Mouse (Mus musculus) heart, embryonic 15.5 days (tissue): ENCODE measurements around the gene Eftud2. TPM values are rescaled to one million over a fixed set of nuclear protein-coding genes. Genes with fewer than 3 reads are reported as not detected.

Source experiments
- ATAC-seq: fragments of 200-750 bp; cut with Nextera tagmentation; replicated peaks from 2 replicates; pipeline ENCODE4 v1.8.0; 2017; ENCODE audit warnings: low read depth, moderate TSS enrichment; ENCODE audit not compliant: insufficient number of reproducible peaks, insufficient read depth, low FRiP score
- H3K27ac ChIP-seq: fragments of 300-500 bp; sonication (generic); 2 replicates; pipeline ENCODE4 v1.5.1; 2015; ENCODE audit warnings: mild to moderate bottlenecking, inconsistent platforms
- H3K27me3 ChIP-seq: fragments of 300-500 bp; sonication (generic); 2 replicates; pipeline ENCODE4 v1.6.1; 2015; ENCODE audit warnings: inconsistent platforms
- H3K36me3 ChIP-seq: fragments of 300-500 bp; sonication (generic); 2 replicates; pipeline ENCODE4 v1.6.1; 2015; ENCODE audit warnings: mild to moderate bottlenecking, inconsistent platforms
- H3K4me1 ChIP-seq: fragments of 300-500 bp; sonication (generic); replicated peaks from 2 replicates; pipeline ENCODE4 v1.6.1; 2015; ENCODE audit warnings: inconsistent platforms
- H3K4me2 ChIP-seq: fragments of 300-500 bp; sonication (generic); 2 replicates; pipeline ENCODE4 v1.6.1; 2015; ENCODE audit warnings: inconsistent platforms, mild to moderate bottlenecking, moderate library complexity
- H3K4me3 ChIP-seq: fragments of 300-500 bp; sonication (generic); 2 replicates; pipeline ENCODE4 v1.5.1; 2015; ENCODE audit warnings: mild to moderate bottlenecking, inconsistent platforms
- H3K9ac ChIP-seq: fragments of 300-500 bp; sonication (generic); 2 replicates; pipeline ENCODE4 v1.6.1; 2015; ENCODE audit warnings: mild to moderate bottlenecking, inconsistent platforms
- H3K9me3 ChIP-seq: fragments of 300-500 bp; sonication (generic); replicated peaks from 2 replicates; pipeline ENCODE4 v1.6.1; 2016; ENCODE audit warnings: inconsistent platforms
- WGBS: fragments of 180-500 bp; shearing (Covaris S2); methylation state at CpG from one replicate; pipeline ENCODE4 v1.1.7; 2015; ENCODE audit warnings: mixed read lengths; 5-methylcytosine and 5-hydroxymethylcytosine counted together
- polyA plus RNA-seq: library from polyadenylated mRNA; unstranded; fragments of >200 nt; fragmentation: Nextera tagmentation; extraction: Ambion mirVana; gene quantifications from 2 replicates; pipeline ENCODE4 v1.2.1, GENCODE M21; 2015

Gene Eftud2
- polyA plus RNA-seq, 1 experiment from 2014 or later, result 90.7 TPM

GRCm38 (mm10) chr11:102874801-102875334 is 5.9 kb downstream of the Eftud2 start:
- 81% methylated on average over 7 of the region's 7 CpGs for WGBS
- H3K9me3 ChIP-seq, result no peaks in the 10 kb centered on the region
- no peak overlapping the region for H3K4me3 ChIP-seq
- peaks cover 46% of the 10 kb centered on the region for H3K36me3 ChIP-seq
- no peaks in the 10 kb centered on the region for H3K27me3 ChIP-seq
- no peak overlapping the region for H3K4me2 ChIP-seq
- ATAC-seq, result no peak
- H3K9ac ChIP-seq, result no peak overlapping the region
- no peak overlapping the region for H3K27ac ChIP-seq
- H3K4me1 ChIP-seq, result peaks cover 8% of the 10 kb centered on the region

DNA sequence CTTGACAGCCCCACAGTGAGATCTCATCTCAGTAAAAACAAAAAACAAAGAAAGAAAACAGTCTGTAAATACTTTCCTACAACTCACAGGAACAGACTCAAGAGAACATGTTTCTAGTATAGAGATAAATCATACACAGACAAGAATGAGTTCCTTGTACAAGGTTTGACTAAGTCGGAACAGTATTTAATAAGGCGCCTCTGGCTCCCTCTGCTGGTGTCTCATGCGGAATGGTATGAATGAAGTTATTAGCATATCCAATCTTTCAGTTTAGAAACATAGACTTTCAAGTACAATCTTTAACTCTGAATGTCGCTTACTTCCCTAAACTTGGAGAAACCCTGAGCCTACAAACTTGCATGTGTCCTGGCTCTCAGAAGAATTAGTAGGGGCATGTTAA is 16.5 kb downstream of the Eftud2 start:
- H3K4me2 ChIP-seq, result no peak overlapping the region
- H3K27me3 ChIP-seq, result no peaks in the 10 kb centered on the region
- no peak overlapping the region for H3K4me3 ChIP-seq
- ATAC-seq, result no peak
- 32% methylated on average over 4 of the region's 4 CpGs for WGBS
- H3K9ac ChIP-seq, result no peak overlapping the region
- no peaks in the 10 kb centered on the region for H3K9me3 ChIP-seq
- no peak overlapping the region for H3K27ac ChIP-seq
- peaks cover 67% of the 10 kb centered on the region for H3K36me3 ChIP-seq
- peaks cover 5% of the 10 kb centered on the region; the same call in 1 of the 2 replicates for H3K4me1 ChIP-seq

GRCm38 (mm10) chr11:102859933-102860332 is 20.9 kb downstream of the Eftud2 start:
- Histone ChIP-seq H3K36me3 (peaks cover 59% of the 10 kb centered on the region), H3K27me3 (no peaks in the 10 kb centered on the region), H3K27ac (no peak overlapping the region), H3K9me3 (no peaks in the 10 kb centered on the region), H3K4me1 (no peaks in the 10 kb centered on the region), H3K9ac (no peak overlapping the region), H3K4me3 (no peak overlapping the region), H3K4me2 (no peak overlapping the region)
- no peak for ATAC-seq
- 92% methylated on average over 8 of the region's 8 CpGs for WGBS

GRCm38 (mm10) chr11:102858951-102859350 is 21.8 kb downstream of the Eftud2 start:
- no peak for ATAC-seq
- H3K9me3 ChIP-seq, result no peaks in the 10 kb centered on the region
- no peak overlapping the region for H3K4me2 ChIP-seq
- no peaks in the 10 kb centered on the region for H3K27me3 ChIP-seq
- WGBS, result 94% methylated on average over 11 of the region's 11 CpGs
- no peak overlapping the region for H3K9ac ChIP-seq
- H3K4me1 ChIP-seq, result no peaks in the 10 kb centered on the region
- H3K4me3 ChIP-seq, result no peak overlapping the region
- H3K27ac ChIP-seq, result no peak overlapping the region
- peaks cover 68% of the 10 kb centered on the region for H3K36me3 ChIP-seq

DNA sequence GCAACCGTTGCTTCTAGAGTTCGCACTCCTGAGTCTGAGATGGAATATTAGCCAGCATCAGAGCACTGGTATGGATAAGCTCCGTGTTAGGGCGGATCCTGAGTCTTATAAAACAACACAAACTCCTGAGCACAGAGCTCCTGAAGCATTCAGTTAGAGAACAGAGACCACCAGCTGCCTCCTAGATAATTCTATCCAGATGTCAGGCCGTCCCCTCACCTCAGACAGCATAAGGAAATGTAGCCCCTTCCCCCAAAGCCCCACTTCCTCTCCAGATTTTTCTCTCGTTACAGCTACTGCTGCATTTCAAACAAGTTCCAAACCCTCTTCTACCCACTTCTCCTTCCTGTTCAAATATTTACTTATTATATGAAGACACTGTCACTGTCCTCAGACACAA is 24.8 kb downstream of the Eftud2 start:
- Histone ChIP-seq H3K27ac (no peak overlapping the region), H3K4me3 (no peak overlapping the region), H3K4me1 (no peaks in the 10 kb centered on the region), H3K27me3 (no peaks in the 10 kb centered on the region), H3K36me3 (peaks cover 64% of the 10 kb centered on the region), H3K9me3 (no peaks in the 10 kb centered on the region), H3K9ac (no peak overlapping the region), H3K4me2 (no peak overlapping the region)
- 81% methylated on average over 6 of the region's 6 CpGs for whole genome bisulfite sequencing
- no peak for ATAC-seq

- no peak for ATAC-seq
- Histone ChIP-seq H3K36me3 (peaks cover 75% of the 10 kb centered on the region), H3K27ac (no peak overlapping the region), H3K4me1 (no peaks in the 10 kb centered on the region), H3K27me3 (no peaks in the 10 kb centered on the region), H3K4me3 (no peak overlapping the region), H3K9me3 (no peaks in the 10 kb centered on the region), H3K9ac (no peak overlapping the region), H3K4me2 (no peak overlapping the region)
These were observed 27.0 kb downstream of the Eftud2 start for GRCm38 (mm10) chr11:102853760-102854159.

GRCm38 (mm10) chr11:102851883-102852282 is 28.9 kb downstream of the Eftud2 start:
- Histone ChIP-seq H3K9ac (no peak overlapping the region), H3K36me3 (peaks cover 79% of the 10 kb centered on the region), H3K4me3 (no peak overlapping the region), H3K4me1 (no peaks in the 10 kb centered on the region), H3K9me3 (no peaks in the 10 kb centered on the region), H3K27me3 (no peaks in the 10 kb centered on the region), H3K4me2 (no peak overlapping the region), H3K27ac (no peak overlapping the region)
- 62% methylated on average over 5 of the region's 5 CpGs for WGBS
- ATAC-seq, result 0 out of 2 replicates have a peak, but pooled peaks have one; percentile 22

- no peak for ATAC-seq
- H3K9me3 ChIP-seq, result no peaks in the 10 kb centered on the region
- H3K4me2 ChIP-seq, result no peak overlapping the region
- H3K9ac ChIP-seq, result no peak overlapping the region
- no peak overlapping the region for H3K4me3 ChIP-seq
- WGBS, result 79% methylated on average over 10 of the region's 10 CpGs
- no peaks in the 10 kb centered on the region for H3K27me3 ChIP-seq
- peaks cover 95% of the 10 kb centered on the region for H3K36me3 ChIP-seq
- no peaks in the 10 kb centered on the region for H3K4me1 ChIP-seq
- no peak overlapping the region for H3K27ac ChIP-seq
These were observed 34.9 kb downstream of the Eftud2 start for GRCm38 (mm10) chr11:102845926-102846325.

DNA sequence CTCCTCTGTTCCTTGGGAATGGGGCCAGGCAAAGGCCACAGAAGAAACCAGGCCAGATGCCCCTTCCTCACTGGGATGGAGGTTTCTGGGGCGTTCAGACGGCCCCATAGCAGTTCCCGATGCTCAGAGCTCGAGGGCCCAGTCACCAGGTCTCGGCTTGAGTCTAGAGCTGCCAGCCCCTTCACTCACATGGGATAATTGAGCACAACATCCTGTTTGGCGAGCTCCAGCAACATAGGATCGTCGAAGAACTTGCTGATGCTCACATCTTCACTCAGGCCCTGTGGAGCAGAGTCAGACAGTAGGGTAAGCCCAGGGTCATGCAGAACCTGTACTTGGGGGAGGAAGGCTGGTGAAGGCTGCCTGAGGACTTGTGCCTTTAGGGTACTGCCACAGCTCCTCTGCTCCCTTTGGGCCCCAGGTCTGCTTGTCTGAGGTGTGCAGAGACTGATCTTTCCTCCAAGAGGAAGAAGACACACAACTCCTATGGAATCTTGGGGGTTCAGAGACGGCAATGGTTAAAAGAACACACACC is 42.1 kb downstream of the Eftud2 start:
- no peaks in the 10 kb centered on the region for H3K27me3 ChIP-seq
- no peaks in the 10 kb centered on the region for H3K9me3 ChIP-seq
- no peak for ATAC-seq
- H3K4me2 ChIP-seq, result no peak overlapping the region
- peaks cover 59% of the 10 kb centered on the region for H3K36me3 ChIP-seq
- H3K27ac ChIP-seq, result no peak overlapping the region
- no peak overlapping the region for H3K9ac ChIP-seq
- WGBS, result 86% methylated on average over 9 of the region's 9 CpGs
- no peak overlapping the region for H3K4me3 ChIP-seq
- no peaks in the 10 kb centered on the region for H3K4me1 ChIP-seq

DNA sequence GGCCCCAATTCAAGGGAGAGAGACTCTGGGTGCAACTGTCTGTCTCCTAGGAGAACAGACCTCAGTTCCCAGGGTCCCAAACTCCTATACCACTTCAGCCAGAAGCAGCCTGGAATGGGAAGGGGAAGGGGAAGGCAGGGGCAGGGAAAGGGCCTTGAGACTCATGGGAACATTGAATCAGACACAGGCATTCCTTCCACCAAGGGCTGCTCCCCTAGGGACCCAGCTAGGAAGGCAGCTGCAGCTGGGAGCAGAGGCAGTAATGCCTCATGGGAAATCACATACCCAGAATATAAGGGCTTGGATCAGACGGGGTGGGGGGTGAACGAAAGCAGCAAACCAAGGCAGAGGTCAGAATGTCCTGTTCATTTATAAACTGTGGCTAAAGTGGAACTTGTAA is 42.7 kb downstream of the Eftud2 start:
- Histone ChIP-seq H3K27ac (no peak overlapping the region), H3K27me3 (no peaks in the 10 kb centered on the region), H3K4me1 (no peaks in the 10 kb centered on the region), H3K36me3 (peaks cover 53% of the 10 kb centered on the region), H3K4me3 (no peak overlapping the region), H3K9ac (no peak overlapping the region), H3K4me2 (no peak overlapping the region), H3K9me3 (no peaks in the 10 kb centered on the region)
- WGBS, result 80% methylated on average over 2 of the region's 2 CpGs
- ATAC-seq, result no peak

DNA sequence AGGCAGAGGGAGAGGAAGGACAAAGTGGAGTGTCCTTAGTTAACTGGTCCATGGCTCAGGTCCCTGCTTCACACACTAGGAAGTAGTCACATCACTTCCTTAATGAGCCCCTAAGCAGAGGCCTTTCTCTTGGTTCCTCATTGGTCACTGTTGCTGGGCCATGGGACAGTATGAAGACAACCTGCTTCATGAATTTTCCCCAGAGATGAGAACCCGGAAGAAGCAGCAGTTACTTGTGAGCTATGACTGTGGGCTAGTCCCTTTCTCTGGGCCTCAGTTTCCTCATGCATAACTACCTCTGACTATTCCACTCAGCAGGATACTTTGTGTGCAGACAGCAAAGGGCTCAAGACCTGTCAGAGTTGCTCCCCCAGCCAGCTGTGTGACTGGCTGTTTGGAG is 43.4 kb downstream of the Eftud2 start:
- no peak overlapping the region for H3K4me3 ChIP-seq
- H3K9me3 ChIP-seq, result no peaks in the 10 kb centered on the region
- ATAC-seq, result no peak
- no peaks in the 10 kb centered on the region for H3K27me3 ChIP-seq
- H3K9ac ChIP-seq, result no peak overlapping the region
- H3K27ac ChIP-seq, result no peak overlapping the region
- no peak overlapping the region for H3K4me2 ChIP-seq
- H3K4me1 ChIP-seq, result no peaks in the 10 kb centered on the region
- H3K36me3 ChIP-seq, result peaks cover 46% of the 10 kb centered on the region
- WGBS, result 77% methylated on average over 1 of the region's 1 CpGs

DNA sequence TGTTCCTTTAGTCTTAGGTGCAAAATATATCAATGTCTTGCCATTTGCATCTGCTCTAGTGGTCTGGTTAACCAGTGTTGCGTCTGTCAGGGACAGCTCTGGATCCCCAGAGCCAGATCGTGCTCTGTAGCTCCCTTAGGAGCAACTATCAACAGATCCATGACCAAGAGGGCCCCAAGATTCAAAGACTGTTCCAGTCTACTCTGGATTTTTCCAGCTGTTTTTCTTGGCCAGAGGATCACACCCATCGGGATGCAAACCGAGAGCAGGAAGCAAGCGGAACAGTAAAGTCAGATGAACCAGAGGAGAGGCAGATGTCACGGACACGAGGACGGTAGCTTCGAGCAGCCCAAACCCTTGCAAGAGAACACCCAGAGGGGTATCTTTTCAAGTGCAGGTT is 44.6 kb downstream of the Eftud2 start:
- H3K9me3 ChIP-seq, result no peaks in the 10 kb centered on the region
- no peak overlapping the region for H3K9ac ChIP-seq
- no peak overlapping the region for H3K4me3 ChIP-seq
- 68% methylated on average over 9 of the region's 9 CpGs for WGBS
- H3K27me3 ChIP-seq, result no peaks in the 10 kb centered on the region
- peaks cover 6% of the 10 kb centered on the region; the same call in 1 of the 2 replicates for H3K4me1 ChIP-seq
- no peak overlapping the region for H3K4me2 ChIP-seq
- no peak for ATAC-seq
- H3K27ac ChIP-seq, result no peak overlapping the region
- peaks cover 37% of the 10 kb centered on the region for H3K36me3 ChIP-seq
